Mouse (Mus musculus): ENCODE results near the gene Cdk9.

GRCm38 (mm10) chr2:32750887-32751664 is 38.2 kb upstream of the Cdk9 start:
- no peak for TF ChIP-seq CTCF (IDR thresholded peaks at IDR 0.05)
- no peak for TF ChIP-seq EP300 (IDR thresholded peaks at IDR 0.05)

Data from lung, postnatal 0 days (tissue).